ENCODE assay signal across 8 mouse cellular contexts in genomic region chr11:3202231-3202701, GRCm38 (mm10). TPM values are rescaled to one million over a fixed set of nuclear protein-coding genes. Genes with fewer than 3 reads are reported as not detected.
A peak's percentile ranks its signal among the peaks of the same experiment; 100 is the strongest.
DNase-seq lines count a peak whose midpoint lies in the region; ATAC-seq lines count a peak whose summit lies in the region.

Gene Eif4enif1 (plus strand): TSS chr11:3202392.

- WGBS in hindbrain, embryonic 15.5 days, result under 1% methylated on average over 42 of the region's 57 CpGs

- peak within 1 kb of the TSS; percentile 44 for H3K4me2 ChIP-seq in hindbrain, embryonic 15.5 days

- H3K4me3 ChIP-seq in hindbrain, embryonic 15.5 days, result peak within 1 kb of the TSS; percentile 39

- peak within 1 kb of the TSS; percentile 74 for H3K27ac ChIP-seq in hindbrain, embryonic 15.5 days (replicated peaks)

- H3K9me3 ChIP-seq in hindbrain, embryonic 15.5 days, result no peaks in the 10 kb centered on the region

- peaks cover 16% of the 10 kb centered on the region for H3K36me3 ChIP-seq in hindbrain, embryonic 15.5 days

- no peaks in the 10 kb centered on the region for H3K27me3 ChIP-seq in hindbrain, embryonic 15.5 days

- peaks cover 9% of the 10 kb centered on the region; the same call in 1 of the 2 replicates for H3K4me1 ChIP-seq in hindbrain, embryonic 15.5 days (replicated peaks)

- peak; percentile 79 for ATAC-seq in hindbrain, embryonic 15.5 days (ENCODE audit: low FRiP score, low read depth)

- DNase-seq in R1 (ENCODE audit: low read depth, low spot score), result peak; percentile 87
- peak; percentile 92 to 96 for DNase-seq in cerebellum, postnatal 25 days
- DNase-seq in frontal cortex, postnatal 36 days (ENCODE audit: low spot score in 2 of 2), result peak; percentile 93 to 94
- peak; percentile 87 for DNase-seq in left cerebral cortex, adult 11 months (ENCODE audit: low spot score)
- peak; percentile 94 for DNase-seq in lung, postnatal 4 days
- DNase-seq in retina, postnatal 7 days (ENCODE audit: low read depth, low spot score), result peak; percentile 86
- peak; percentile 95 for DNase-seq in urinary bladder, adult 2 months (ENCODE audit: low spot score)

- peak within 1 kb of the TSS; percentile 21 for H3K9ac ChIP-seq in hindbrain, embryonic 15.5 days

RNA-seq across cellular contexts. Expression of gene Eif4enif1, which starts in this region (rescaled TPM):
- 53.5 and 58.9 TPM in 2 replicates for polyA plus RNA-seq in hindbrain, embryonic 15.5 days (2015; fragmentation: Nextera tagmentation; extraction: Ambion mirVana)
- 49.4 and 50.8 TPM in 2 replicates for polyA plus RNA-seq in urinary bladder, adult 2 months (2012; rRNA removed)

Comparison
In these comparisons a context has a peak if more than half of its experiments do, and no peak if none do; other contexts are left out.
1. Peak in every context shown above with its lines: DNase-seq, ATAC-seq, H3K4me3 ChIP-seq and H3K27ac ChIP-seq.